Mouse (Mus musculus) neural tube, embryonic 14.5 days (tissue): ENCODE results near the gene Pfdn6. TPM values are rescaled to one million over a fixed set of nuclear protein-coding genes. Genes with fewer than 3 reads are reported as not detected.

ENCODE experiments used
- ATAC-seq: fragments of 200-750 bp; cut with Nextera tagmentation; 2 replicates; pipeline ENCODE4 v1.8.0; 2017; ENCODE audit warnings: low read depth, mild to moderate bottlenecking, moderate TSS enrichment, moderate library complexity
- H3K27ac ChIP-seq: fragments of 300-500 bp; sonication (generic); 2 replicates; pipeline ENCODE4 v1.5.1; 2014; ENCODE audit warnings: low read depth, mild to moderate bottlenecking, control low read depth, low read length, moderate library complexity, mixed read lengths
- H3K27me3 ChIP-seq: fragments of 300-500 bp; sonication (generic); 2 replicates; pipeline ENCODE4 v1.6.1; 2014; ENCODE audit warnings: low read length; ENCODE audit not compliant: control insufficient read depth, insufficient read depth
- H3K36me3 ChIP-seq: fragments of 300-500 bp; sonication (generic); 2 replicates; pipeline ENCODE4 v1.6.1; 2014; ENCODE audit warnings: low read length, mixed read lengths; ENCODE audit not compliant: control insufficient read depth, insufficient read depth
- H3K4me1 ChIP-seq: fragments of 300-500 bp; sonication (generic); 2 replicates; pipeline ENCODE4 v1.6.1; 2014; ENCODE audit warnings: low read length; ENCODE audit not compliant: control insufficient read depth, insufficient read depth
- H3K4me2 ChIP-seq: fragments of 300-500 bp; sonication (generic); 2 replicates; pipeline ENCODE4 v1.6.1; 2014; ENCODE audit warnings: mild to moderate bottlenecking, low read depth, low read length, control low read depth
- H3K4me3 ChIP-seq: fragments of 300-500 bp; sonication (generic); 2 replicates; pipeline ENCODE4 v1.5.1; 2014; ENCODE audit warnings: low read depth, low read length, control low read depth, mixed read lengths
- H3K9ac ChIP-seq: fragments of 300-500 bp; sonication (generic); replicated peaks from 2 replicates; pipeline ENCODE4 v1.6.1; 2014; ENCODE audit warnings: low read depth, mild to moderate bottlenecking, control low read depth, low read length, mixed read lengths
- H3K9me3 ChIP-seq: fragments of 300-500 bp; sonication (generic); 2 replicates; pipeline ENCODE4 v1.6.1; 2016; ENCODE audit warnings: low read length; ENCODE audit not compliant: control insufficient read depth
- WGBS: fragments of 180-500 bp; shearing (Covaris S2); extraction: QIAGEN DNeasy Blood & Tissue Kit; methylation state at CpG from one replicate; pipeline ENCODE4 v1.1.7; 2014; 5-methylcytosine and 5-hydroxymethylcytosine counted together
- polyA plus RNA-seq: library from polyadenylated mRNA; unstranded; fragments of >200 nt; fragmentation: Nextera tagmentation; extraction: Ambion mirVana; gene quantifications from 2 replicates; pipeline ENCODE4 v1.2.1, GENCODE M21; 2014

Gene Pfdn6
- polyA plus RNA-seq, 1 experiment from 2014 or later, result 168 TPM

DNA sequence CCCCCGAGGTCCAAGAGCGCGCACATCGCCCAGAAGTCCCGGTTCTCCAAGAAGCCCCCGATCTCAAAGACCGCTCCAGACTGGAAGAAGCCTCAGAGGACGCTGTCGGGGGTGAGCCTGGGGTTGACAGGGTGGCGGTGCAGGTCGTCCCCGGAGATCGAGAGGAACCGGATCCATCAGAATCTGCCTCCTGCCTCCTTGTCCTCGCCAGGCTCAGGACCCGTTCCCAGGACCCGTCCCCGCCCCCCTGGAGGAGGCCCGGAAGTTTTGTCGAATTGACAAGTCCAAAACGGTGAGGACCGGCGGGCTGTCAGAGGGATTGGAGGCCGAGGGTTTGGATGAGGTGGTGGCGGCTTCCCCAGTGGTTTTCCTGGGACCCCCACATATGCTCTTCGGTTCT, 838 bp upstream of the Pfdn6 start:
- peak overlapping the region; percentile 97 for H3K4me2 ChIP-seq
- ATAC-seq, result peak; percentile 9
- H3K9ac ChIP-seq, result peak overlapping the region; percentile 74
- no peak overlapping the region for H3K27ac ChIP-seq
- 3% methylated on average over 25 of the region's 26 CpGs for WGBS
- peak overlapping the region; percentile 76 for H3K4me3 ChIP-seq
- no peaks in the 10 kb centered on the region for H3K27me3 ChIP-seq
- peaks cover 12% of the 10 kb centered on the region for H3K36me3 ChIP-seq
- H3K4me1 ChIP-seq, result peaks cover 17% of the 10 kb centered on the region
- H3K9me3 ChIP-seq, result no peaks in the 10 kb centered on the region

DNA sequence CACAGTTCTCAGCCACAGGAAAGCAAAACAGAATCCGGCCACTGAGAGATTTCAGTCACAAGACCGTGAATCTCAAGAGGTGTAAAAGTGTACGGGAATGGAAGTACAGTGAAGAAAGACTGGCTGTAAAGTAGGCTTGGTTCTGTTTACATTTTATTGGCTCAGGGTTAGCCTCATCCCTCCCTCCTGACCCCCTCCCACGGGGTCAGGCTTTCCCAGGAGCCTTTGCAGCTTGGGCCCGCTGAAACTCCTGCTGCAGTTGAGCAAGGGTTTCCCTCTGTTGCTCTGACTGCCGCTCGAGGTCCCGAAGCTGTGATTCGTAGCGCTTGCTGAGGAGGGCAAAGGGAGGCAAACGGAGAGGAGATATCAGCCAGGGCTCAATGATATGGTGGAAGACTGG, 1.4 kb downstream of the Pfdn6 start:
- Histone ChIP-seq H3K4me1 (peaks cover 17% of the 10 kb centered on the region), H3K9me3 (no peaks in the 10 kb centered on the region), H3K4me3 (no peak overlapping the region), H3K4me2 (no peak overlapping the region), H3K9ac (no peak overlapping the region), H3K27me3 (no peaks in the 10 kb centered on the region), H3K27ac (no peak overlapping the region), H3K36me3 (peaks cover 6% of the 10 kb centered on the region)
- WGBS, result 80% methylated on average over 11 of the region's 11 CpGs
- no peak for ATAC-seq

DNA sequence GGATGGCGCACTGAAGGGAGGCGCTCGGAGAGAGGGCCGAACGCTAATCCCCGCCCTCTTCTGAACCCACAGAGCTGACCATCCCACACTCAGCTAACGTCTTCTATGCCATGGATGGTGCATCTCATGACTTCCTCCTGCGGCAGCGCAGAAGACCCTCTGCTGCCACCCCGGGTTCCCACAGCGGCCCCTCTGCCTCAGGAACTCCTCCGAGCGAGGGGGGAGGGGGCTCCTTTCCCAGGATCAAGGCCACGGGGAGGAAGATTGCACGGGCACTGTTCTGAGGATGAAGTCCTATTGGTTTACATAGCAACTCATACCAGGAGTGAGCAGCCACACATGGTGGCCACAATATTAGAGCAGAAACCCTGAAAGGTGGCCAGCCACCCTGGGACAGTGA, 3.1 kb downstream of the Pfdn6 start:
- H3K36me3 ChIP-seq, result peaks cover 15% of the 10 kb centered on the region; the same call in 1 of the 2 replicates

DNA sequence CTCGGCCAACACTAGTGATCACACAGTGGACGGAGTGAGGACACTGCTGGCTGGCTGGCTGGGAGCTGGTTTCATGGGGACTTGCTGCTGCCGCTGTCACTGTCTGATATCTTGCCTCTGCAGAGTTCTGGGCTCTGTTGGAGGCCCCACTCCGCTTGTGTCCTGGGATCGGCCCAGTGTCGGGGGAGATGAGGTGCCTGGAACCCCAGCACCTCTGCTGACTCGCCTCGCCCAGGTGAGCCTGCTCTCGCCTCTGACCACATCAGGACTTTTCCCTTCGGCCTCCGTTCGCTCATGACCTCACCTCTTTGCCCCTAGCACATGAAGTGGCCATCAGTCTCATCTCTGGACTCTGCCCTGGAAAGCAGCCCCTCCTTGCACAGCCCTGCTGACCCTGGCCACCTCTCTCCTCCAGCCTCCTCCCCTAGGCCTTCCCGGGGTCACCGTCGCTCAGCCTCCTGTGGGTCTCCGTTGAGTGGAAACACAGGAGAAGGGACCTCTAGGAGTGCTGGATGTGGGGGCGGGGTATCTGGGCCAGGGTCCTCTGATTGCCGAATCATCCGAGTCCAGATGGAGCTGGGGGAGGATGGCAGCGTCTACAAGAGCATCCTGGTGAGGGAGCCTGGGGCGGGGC, 4.6 kb downstream of the Pfdn6 start:
- no peak for ATAC-seq
- 89% methylated on average over 21 of the region's 21 CpGs for WGBS

More for the DNA sequence above, 3.1 kb downstream of the Pfdn6 start:
- peaks cover 17% of the 10 kb centered on the region for H3K4me1 ChIP-seq
- ATAC-seq, result no peak
- 84% methylated on average over 15 of the region's 15 CpGs for WGBS
- H3K4me2 ChIP-seq, result no peak overlapping the region
- no peaks in the 10 kb centered on the region for H3K27me3 ChIP-seq
- H3K9ac ChIP-seq, result no peak overlapping the region
- no peak overlapping the region for H3K4me3 ChIP-seq
- no peaks in the 10 kb centered on the region for H3K9me3 ChIP-seq
- H3K27ac ChIP-seq, result no peak overlapping the region

DNA sequence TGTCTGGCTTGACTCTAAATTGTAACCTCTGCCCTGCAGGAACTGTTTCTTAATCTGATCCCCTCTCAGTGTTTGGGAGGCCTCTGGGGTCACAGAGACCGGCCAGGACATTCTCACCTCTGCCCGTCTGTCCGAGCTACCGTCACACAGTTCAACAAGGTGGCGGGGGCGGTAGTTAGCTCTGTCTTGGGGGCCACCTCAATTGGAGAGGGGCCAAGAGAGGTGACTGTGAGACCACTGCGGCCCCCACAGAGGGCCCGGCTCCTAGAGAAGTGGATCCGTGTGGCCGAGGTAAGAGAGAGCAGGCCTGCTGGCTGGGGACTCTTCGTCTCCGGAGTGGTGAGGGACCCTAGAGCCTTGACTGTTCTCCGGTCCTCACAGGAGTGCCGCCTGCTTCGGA, 7.2 kb downstream of the Pfdn6 start:
- Histone ChIP-seq H3K9ac (no peak overlapping the region), H3K27me3 (no peaks in the 10 kb centered on the region), H3K4me3 (no peak overlapping the region), H3K36me3 (peaks cover 15% of the 10 kb centered on the region; the same call in 1 of the 2 replicates), H3K4me1 (peaks cover 9% of the 10 kb centered on the region), H3K27ac (no peak overlapping the region), H3K4me2 (no peak overlapping the region), H3K9me3 (no peaks in the 10 kb centered on the region)
- no peak for ATAC-seq
- whole genome bisulfite sequencing, result 92% methylated on average over 15 of the region's 15 CpGs

More for the DNA sequence above, 4.6 kb downstream of the Pfdn6 start:
- Histone ChIP-seq H3K9me3 (no peaks in the 10 kb centered on the region), H3K36me3 (peaks cover 15% of the 10 kb centered on the region; the same call in 1 of the 2 replicates), H3K4me3 (no peak overlapping the region), H3K4me1 (peaks cover 13% of the 10 kb centered on the region), H3K27me3 (no peaks in the 10 kb centered on the region), H3K9ac (no peak overlapping the region), H3K27ac (no peak overlapping the region), H3K4me2 (no peak overlapping the region)

DNA sequence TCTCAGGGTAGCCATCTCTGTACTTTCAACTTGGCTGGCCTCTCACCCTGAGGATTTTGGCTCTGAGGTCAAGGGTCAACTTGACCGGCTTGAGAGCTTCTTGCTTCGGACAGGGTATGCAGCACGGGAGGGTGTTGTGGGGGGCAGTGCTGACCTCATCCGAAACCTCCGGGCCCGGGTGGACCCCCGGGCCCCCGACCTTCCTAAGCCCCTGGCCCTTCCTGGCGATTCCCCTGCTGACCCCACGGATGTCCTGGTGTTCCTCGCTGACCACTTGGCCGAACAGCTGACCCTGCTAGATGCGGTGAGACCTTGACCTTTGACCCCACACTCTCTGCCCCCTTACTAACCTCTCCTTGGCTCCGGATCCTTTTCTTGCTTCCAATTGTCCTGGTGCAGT, 7.7 kb downstream of the Pfdn6 start:
- Histone ChIP-seq H3K4me2 (no peak overlapping the region), H3K4me3 (no peak overlapping the region), H3K4me1 (peaks cover 9% of the 10 kb centered on the region), H3K36me3 (peaks cover 13% of the 10 kb centered on the region; the same call in 1 of the 2 replicates), H3K27me3 (no peaks in the 10 kb centered on the region), H3K9ac (no peak overlapping the region), H3K27ac (no peak overlapping the region), H3K9me3 (no peaks in the 10 kb centered on the region)
- WGBS, result 95% methylated on average over 14 of the region's 14 CpGs
- ATAC-seq, result no peak

DNA sequence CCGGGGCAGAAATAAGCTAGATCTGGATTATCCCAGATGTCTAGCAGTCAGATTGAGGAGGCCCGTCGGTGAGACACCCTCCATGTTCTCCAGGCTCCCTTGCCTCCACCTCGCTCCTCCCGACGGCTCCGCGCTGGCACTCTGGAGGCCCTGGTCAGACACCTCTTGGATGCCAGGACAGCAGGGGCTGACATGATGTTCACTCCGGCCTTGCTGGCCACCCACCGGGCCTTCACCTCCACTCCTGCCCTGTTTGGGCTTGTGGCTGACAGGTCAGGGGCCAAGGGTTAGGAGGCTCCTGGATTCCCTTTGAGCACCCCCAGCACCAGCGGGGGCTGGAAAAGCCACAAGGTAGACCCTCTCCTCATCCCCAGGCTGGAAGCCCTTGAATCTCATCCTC, 8.2 kb downstream of the Pfdn6 start:
- Histone ChIP-seq H3K36me3 (peaks cover 10% of the 10 kb centered on the region; the same call in 1 of the 2 replicates), H3K27ac (no peak overlapping the region), H3K9me3 (no peaks in the 10 kb centered on the region), H3K4me1 (peaks cover 9% of the 10 kb centered on the region), H3K27me3 (no peaks in the 10 kb centered on the region), H3K4me2 (no peak overlapping the region), H3K4me3 (no peak overlapping the region), H3K9ac (no peak overlapping the region)
- 93% methylated on average over 11 of the region's 11 CpGs for WGBS
- ATAC-seq, result no peak

DNA sequence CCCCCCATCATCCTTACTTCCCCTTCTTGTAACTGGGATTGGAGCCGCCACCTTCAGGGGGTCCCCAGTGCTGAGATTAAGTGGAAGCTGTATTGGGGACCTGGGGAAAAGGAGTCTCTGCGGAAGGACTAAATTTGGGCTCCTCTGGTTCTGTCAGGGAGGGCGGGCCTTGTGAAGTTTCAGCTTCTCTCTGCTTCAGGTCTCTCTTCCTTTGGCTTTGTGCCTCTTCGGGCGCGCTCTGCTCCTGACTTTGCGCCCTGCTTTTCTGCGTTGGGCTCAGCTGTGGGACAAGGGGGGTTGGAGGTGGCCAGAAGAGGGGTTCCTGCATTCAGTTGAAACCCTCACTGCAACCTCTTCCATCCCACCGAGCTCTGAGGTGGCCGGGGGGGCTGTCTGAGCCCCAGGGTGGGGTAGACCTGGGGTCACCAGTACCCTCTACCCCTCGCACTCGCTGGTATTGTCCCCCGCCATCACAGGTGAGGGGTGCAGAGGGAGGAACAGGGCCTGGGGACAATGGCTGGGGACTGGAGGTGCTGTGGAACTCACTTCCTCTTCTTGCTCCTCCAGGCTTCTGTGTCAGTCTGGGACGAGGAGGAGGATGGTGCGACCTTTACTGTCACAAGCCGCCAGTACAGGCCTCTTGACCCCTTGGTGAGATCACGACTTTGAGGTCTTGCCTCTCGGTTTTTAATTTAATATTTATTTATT, 8.8 kb downstream of the Pfdn6 start:
- Histone ChIP-seq H3K27ac (no peak overlapping the region), H3K27me3 (no peaks in the 10 kb centered on the region), H3K4me1 (peaks cover 9% of the 10 kb centered on the region), H3K9ac (peak overlapping the region; percentile 72), H3K36me3 (peaks cover 10% of the 10 kb centered on the region; the same call in 1 of the 2 replicates), H3K9me3 (no peaks in the 10 kb centered on the region), H3K4me3 (peak overlapping the region; percentile 65), H3K4me2 (peak overlapping the region; percentile 79)
- no peak for ATAC-seq
- 33% methylated on average over 18 of the region's 18 CpGs for WGBS
